Mouse (Mus musculus) intestine, embryonic 14.5 days (tissue): Measurements from ENCODE around the gene Esx1. TPM values are rescaled to one million over a fixed set of nuclear protein-coding genes. Genes with fewer than 3 reads are reported as not detected.

ENCODE experiments used
- ATAC-seq: fragments of 200-750 bp; cut with Nextera tagmentation; replicated peaks from 2 replicates; pipeline ENCODE4 v1.8.0; 2017; ENCODE audit warnings: low read depth, moderate number of reproducible peaks, moderate TSS enrichment, moderate library complexity; ENCODE audit not compliant: low FRiP score, low TSS enrichment
- DNase-seq: peaks from one replicate; pipeline ENCODE4 v3.0.0-alpha.2; 2018; ENCODE audit warnings: low spot score
- H3K27ac ChIP-seq: fragments of 300-500 bp; sonication (generic); 2 replicates; pipeline ENCODE4 v1.5.1; 2014; ENCODE audit warnings: low read depth, mild to moderate bottlenecking, control low read depth
- H3K27me3 ChIP-seq: fragments of 300-500 bp; sonication (generic); replicated peaks from 2 replicates; pipeline ENCODE4 v1.6.1; 2014; ENCODE audit warnings: low read length, control low read depth; ENCODE audit not compliant: control insufficient read depth, insufficient read depth
- H3K36me3 ChIP-seq: fragments of 300-500 bp; sonication (generic); 2 replicates; pipeline ENCODE4 v1.6.1; 2014; ENCODE audit warnings: low read length, control low read depth; ENCODE audit not compliant: control insufficient read depth, insufficient read depth
- H3K4me1 ChIP-seq: fragments of 300-500 bp; sonication (generic); replicated peaks from 2 replicates; pipeline ENCODE4 v1.6.1; 2014; ENCODE audit warnings: low read length, control low read depth, mixed read lengths; ENCODE audit not compliant: control insufficient read depth, insufficient read depth
- H3K4me2 ChIP-seq: fragments of 300-500 bp; sonication (generic); 2 replicates; pipeline ENCODE4 v1.6.1; 2014; ENCODE audit warnings: low read length
- H3K4me3 ChIP-seq: fragments of 300-500 bp; sonication (generic); 2 replicates; pipeline ENCODE4 v1.5.1; 2014; ENCODE audit warnings: low read depth, low read length, control low read depth, mixed read lengths
- H3K9ac ChIP-seq: fragments of 300-500 bp; sonication (generic); 2 replicates; pipeline ENCODE4 v1.6.1; 2014; ENCODE audit warnings: mild to moderate bottlenecking, low read length
- H3K9me3 ChIP-seq: fragments of 300-500 bp; sonication (generic); 2 replicates; pipeline ENCODE4 v1.6.1; 2016; ENCODE audit warnings: low read length, control low read depth; ENCODE audit not compliant: control insufficient read depth
- WGBS: fragments of 180-500 bp; shearing (Covaris S2); extraction: QIAGEN DNeasy Blood & Tissue Kit; methylation state at CpG from one replicate; pipeline ENCODE4 v1.1.7; 2014; 5-methylcytosine and 5-hydroxymethylcytosine counted together
- polyA plus RNA-seq: library from polyadenylated mRNA; unstranded; fragments of >200 nt; fragmentation: Nextera tagmentation; extraction: Ambion mirVana; gene quantifications from 2 replicates; pipeline ENCODE4 v1.2.1, GENCODE M21; 2014

Gene Esx1
- polyA plus RNA-seq, 1 experiment from 2014 or later: not detected

DNA sequence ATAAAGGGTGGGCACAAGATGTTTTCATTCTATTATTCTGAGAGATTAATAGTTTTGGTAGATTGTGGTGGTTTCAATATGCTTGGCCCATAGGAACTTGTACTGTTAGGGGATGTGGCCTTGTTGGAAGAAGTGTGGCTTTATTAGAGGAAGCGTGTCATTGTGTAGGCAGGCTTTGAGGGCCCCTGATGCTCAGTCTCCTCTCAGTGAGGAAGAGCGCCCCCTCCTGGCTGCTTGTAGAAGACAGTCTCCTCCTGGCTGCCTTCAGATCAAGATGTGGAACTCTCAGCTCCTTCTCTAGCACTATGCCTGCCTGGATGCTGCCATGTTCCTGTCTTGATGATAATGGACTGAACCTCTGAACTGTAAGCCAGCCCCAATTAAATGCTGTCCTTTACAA, 20.7 kb upstream of the Esx1 start:
- no peaks in the 10 kb centered on the region for H3K4me1 ChIP-seq
- ATAC-seq (no peak), DNase-seq (no peak)
- no peak overlapping the region for H3K9ac ChIP-seq
- 42% methylated on average over 2 of the region's 2 CpGs for WGBS
- no peak overlapping the region for H3K4me3 ChIP-seq
- H3K27me3 ChIP-seq: no peaks in the 10 kb centered on the region
- H3K9me3 ChIP-seq: no peaks in the 10 kb centered on the region
- no peak overlapping the region for H3K4me2 ChIP-seq
- H3K27ac ChIP-seq: no peak overlapping the region
- H3K36me3 ChIP-seq: no peaks in the 10 kb centered on the region

DNA sequence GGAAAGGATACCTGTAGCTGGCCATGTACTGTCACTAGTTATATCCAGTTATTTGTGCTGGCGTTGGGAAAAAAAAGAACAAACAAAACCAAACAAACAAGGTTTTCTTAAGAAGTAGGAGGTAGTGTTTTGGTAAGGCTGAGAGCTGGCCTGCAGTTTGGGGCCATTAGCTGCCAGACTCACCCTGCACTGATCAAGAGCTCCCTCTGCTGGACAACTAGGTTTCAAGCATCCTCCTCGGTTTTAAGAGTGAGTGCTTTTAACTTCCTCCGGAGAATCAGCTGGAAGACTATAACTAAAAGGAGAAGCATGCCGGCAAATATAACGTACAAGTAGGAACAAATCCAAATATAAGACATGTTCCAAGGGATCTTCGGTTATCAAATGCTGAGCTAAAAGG, 19.8 kb upstream of the Esx1 start:
- ATAC-seq: no peak

DNA sequence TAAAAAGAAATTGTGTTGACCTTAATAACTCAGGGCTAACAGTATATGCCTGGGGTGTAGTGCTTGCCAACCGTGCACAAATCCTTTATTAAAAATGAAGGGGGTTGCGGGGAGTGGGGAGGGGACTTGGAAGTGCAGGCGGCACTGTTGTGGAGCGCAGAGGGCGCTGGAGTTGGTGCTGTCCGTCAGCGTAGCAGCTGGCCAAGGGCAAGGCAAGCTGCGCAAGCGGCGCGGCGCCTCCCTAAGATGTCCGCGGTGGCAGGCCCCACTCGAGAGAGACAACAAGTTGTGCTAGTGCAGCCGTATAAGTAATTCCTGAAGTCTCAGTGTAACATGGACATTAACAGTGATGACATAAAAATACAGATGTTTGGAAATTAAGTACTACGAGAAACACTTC, 5.7 kb upstream of the Esx1 start:
- Histone ChIP-seq H3K4me3 (no peak overlapping the region), H3K4me2 (no peak overlapping the region), H3K27me3 (peaks cover 59% of the 10 kb centered on the region), H3K9me3 (no peaks in the 10 kb centered on the region), H3K9ac (no peak overlapping the region), H3K27ac (no peak overlapping the region), H3K4me1 (no peaks in the 10 kb centered on the region), H3K36me3 (no peaks in the 10 kb centered on the region)
- DNase-seq (no peak), ATAC-seq (no peak)
- WGBS: 6% methylated on average over 17 of the region's 17 CpGs

More for the DNA sequence above, 19.8 kb upstream of the Esx1 start:
- Histone ChIP-seq H3K36me3 (no peaks in the 10 kb centered on the region), H3K4me3 (no peak overlapping the region), H3K27ac (no peak overlapping the region), H3K9me3 (no peaks in the 10 kb centered on the region), H3K27me3 (no peaks in the 10 kb centered on the region), H3K4me1 (no peaks in the 10 kb centered on the region), H3K4me2 (no peak overlapping the region), H3K9ac (no peak overlapping the region)
- 16% methylated on average over 6 of the region's 6 CpGs for WGBS
- no peak for DNase-seq

DNA sequence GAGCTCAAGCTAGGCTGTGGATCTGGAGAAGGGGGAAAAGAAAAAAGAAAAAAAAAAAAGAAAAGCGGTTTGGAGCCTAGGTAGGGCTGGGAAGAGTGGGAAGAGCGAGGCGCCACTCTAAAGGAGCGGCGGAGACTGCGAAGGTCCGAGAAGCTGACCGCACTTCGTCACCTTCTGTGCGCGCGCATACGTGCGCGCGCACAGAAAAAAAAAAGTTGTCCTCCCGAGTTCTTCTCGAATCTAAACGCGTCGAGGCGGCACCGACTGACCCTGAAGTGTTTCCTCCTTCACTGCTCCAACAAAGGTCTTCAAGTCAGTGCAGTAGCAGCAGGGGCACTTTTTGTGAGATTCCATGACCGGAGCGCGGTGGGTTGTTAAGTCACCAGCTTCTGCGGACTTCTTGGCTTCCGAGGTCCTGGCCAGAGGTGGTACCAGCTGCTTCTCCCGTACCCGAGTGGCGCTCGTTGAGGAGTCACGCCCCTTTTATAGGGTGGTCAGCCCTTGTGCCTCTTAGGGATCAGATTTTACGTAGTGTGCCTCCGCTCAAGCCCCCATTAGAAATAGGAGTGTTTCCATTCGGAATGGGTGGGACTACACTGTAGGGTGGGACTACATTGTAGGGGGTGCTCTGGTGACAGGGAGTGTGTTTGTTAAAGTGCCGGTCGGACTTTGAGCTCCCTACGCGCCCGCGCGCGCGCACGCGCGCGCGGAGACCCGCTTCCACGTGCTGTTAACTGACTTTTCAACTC, 2.0 kb downstream of the Esx1 start:
- H3K27me3 ChIP-seq: peaks cover 84% of the 10 kb centered on the region
- no peak overlapping the region for H3K9ac ChIP-seq
- H3K36me3 ChIP-seq: no peaks in the 10 kb centered on the region
- no peak overlapping the region for H3K27ac ChIP-seq
- no peaks in the 10 kb centered on the region for H3K9me3 ChIP-seq
- peak overlapping the region; percentile 18; the same call in 1 of the 2 replicates for H3K4me3 ChIP-seq
- 18% methylated on average over 50 of the region's 52 CpGs for WGBS
- H3K4me2 ChIP-seq: peak overlapping the region; percentile 25; the same call in 1 of the 2 replicates
- DNase-seq (no peak), ATAC-seq (no peak)
- no peaks in the 10 kb centered on the region for H3K4me1 ChIP-seq

GRCm38 (mm10) chrX:137118097-137118746, 3.7 kb downstream of the Esx1 start:
- no peak overlapping the region for H3K4me3 ChIP-seq
- ATAC-seq (no peak), DNase-seq (peak; percentile 75)
- peaks cover 82% of the 10 kb centered on the region for H3K27me3 ChIP-seq
- 14% methylated on average over 32 of the region's 40 CpGs for WGBS
- H3K27ac ChIP-seq: no peak overlapping the region
- H3K36me3 ChIP-seq: no peaks in the 10 kb centered on the region
- no peaks in the 10 kb centered on the region for H3K4me1 ChIP-seq
- no peak overlapping the region for H3K9ac ChIP-seq
- no peaks in the 10 kb centered on the region for H3K9me3 ChIP-seq
- no peak overlapping the region for H3K4me2 ChIP-seq

GRCm38 (mm10) chrX:137106498-137106897, 15.4 kb downstream of the Esx1 start:
- DNase-seq (no peak), ATAC-seq (no peak)
- Histone ChIP-seq H3K4me1 (no peaks in the 10 kb centered on the region), H3K27me3 (peaks cover 49% of the 10 kb centered on the region), H3K36me3 (no peaks in the 10 kb centered on the region), H3K4me2 (no peak overlapping the region), H3K27ac (no peak overlapping the region), H3K9ac (no peak overlapping the region), H3K9me3 (no peaks in the 10 kb centered on the region), H3K4me3 (no peak overlapping the region)
- 14% methylated on average over 12 of the region's 13 CpGs for WGBS

DNA sequence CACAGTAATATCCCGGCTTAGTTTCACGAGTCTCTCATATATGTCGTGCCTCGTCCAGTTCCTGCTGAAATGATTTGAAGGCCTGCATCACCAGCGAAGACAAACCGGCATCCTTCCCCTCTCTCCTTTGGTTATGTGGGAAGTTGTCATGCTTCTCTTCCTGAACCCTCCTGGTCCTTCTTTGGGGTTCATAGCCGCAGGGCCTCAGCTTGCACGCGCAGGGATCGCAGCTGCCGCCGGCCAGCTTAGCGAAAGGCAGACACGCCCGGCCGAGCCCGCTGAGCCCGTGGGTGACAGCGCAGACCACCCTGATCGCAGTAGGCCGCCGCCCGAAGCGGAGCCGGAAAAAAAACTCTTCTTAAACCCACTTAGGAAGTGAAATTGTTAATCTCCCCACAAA, 17.4 kb downstream of the Esx1 start:
- no peaks in the 10 kb centered on the region for H3K9me3 ChIP-seq
- no peaks in the 10 kb centered on the region for H3K4me1 ChIP-seq
- WGBS: 17% methylated on average over 25 of the region's 25 CpGs
- no peak overlapping the region for H3K9ac ChIP-seq
- ATAC-seq: no peak
- no peak overlapping the region for H3K4me2 ChIP-seq
- H3K4me3 ChIP-seq: no peak overlapping the region
- no peak overlapping the region for H3K27ac ChIP-seq
- H3K27me3 ChIP-seq: peaks cover 63% of the 10 kb centered on the region
- DNase-seq: no peak
- H3K36me3 ChIP-seq: no peaks in the 10 kb centered on the region
